Mouse (Mus musculus) embryonic facial prominence, embryonic 12.5 days (tissue): ENCODE results near the gene Mettl5. TPM values are rescaled to one million over a fixed set of nuclear protein-coding genes. Genes with fewer than 3 reads are reported as not detected.

Source experiments
- ATAC-seq: fragments of 200-750 bp; cut with Nextera tagmentation; 2 replicates; pipeline ENCODE4 v1.8.0; 2017; ENCODE audit not compliant: insufficient number of reproducible peaks, insufficient read depth, low FRiP score, low TSS enrichment
- H3K27ac ChIP-seq: fragments of 300-500 bp; sonication (generic); 2 replicates; pipeline ENCODE4 v1.5.1; 2016; ENCODE audit warnings: mild to moderate bottlenecking
- H3K27me3 ChIP-seq: fragments of 300-500 bp; sonication (generic); 2 replicates; pipeline ENCODE4 v1.6.1; 2016; ENCODE audit warnings: mild to moderate bottlenecking, moderate library complexity
- H3K36me3 ChIP-seq: fragments of 300-500 bp; sonication (generic); 2 replicates; pipeline ENCODE4 v1.6.1; 2016; ENCODE audit warnings: mild to moderate bottlenecking
- H3K4me1 ChIP-seq: fragments of 300-500 bp; sonication (generic); 2 replicates; pipeline ENCODE4 v1.6.1; 2016
- H3K4me2 ChIP-seq: fragments of 300-500 bp; sonication (generic); replicated peaks from 2 replicates; pipeline ENCODE4 v1.6.1; 2016; ENCODE audit warnings: mild to moderate bottlenecking, moderate library complexity
- H3K4me3 ChIP-seq: fragments of 300-500 bp; sonication (generic); 2 replicates; pipeline ENCODE4 v1.5.1; 2016; ENCODE audit warnings: mild to moderate bottlenecking
- H3K9ac ChIP-seq: fragments of 300-500 bp; sonication (generic); 2 replicates; pipeline ENCODE4 v1.6.1; 2016; ENCODE audit warnings: mild to moderate bottlenecking, moderate library complexity
- H3K9me3 ChIP-seq: fragments of 300-500 bp; sonication (generic); 2 replicates; pipeline ENCODE4 v1.6.1; 2016; ENCODE audit warnings: mild to moderate bottlenecking, moderate library complexity
- WGBS: fragments of 180-500 bp; shearing (Covaris S2); methylation state at CpG from one replicate; pipeline ENCODE4 v1.1.7; 2016; 5-methylcytosine and 5-hydroxymethylcytosine counted together
- polyA plus RNA-seq: library from polyadenylated mRNA; unstranded; fragments of >200 nt; fragmentation: Nextera tagmentation; extraction: Ambion mirVana; gene quantifications from 2 replicates; pipeline ENCODE4 v1.2.1, GENCODE M21; 2016

Gene Mettl5
- polyA plus RNA-seq, 1 experiment from 2014 or later, result 39.7 TPM

GRCm38 (mm10) chr2:69823129-69823677 is 62.2 kb downstream of the Mettl5 start:
- Histone ChIP-seq H3K4me2 (peak overlapping the region; percentile 74), H3K9me3 (no peaks in the 10 kb centered on the region), H3K9ac (peak overlapping the region; percentile 96), H3K27ac (peak overlapping the region; percentile 97), H3K4me1 (0 out of 2 replicates have a peak, but pooled peaks cover 2% of the 10 kb centered on the region), H3K4me3 (peak overlapping the region; percentile 90), H3K36me3 (peaks cover 10% of the 10 kb centered on the region), H3K27me3 (no peaks in the 10 kb centered on the region)
- peak; percentile 70 for ATAC-seq
- 2% methylated on average over 44 of the region's 45 CpGs for WGBS

DNA sequence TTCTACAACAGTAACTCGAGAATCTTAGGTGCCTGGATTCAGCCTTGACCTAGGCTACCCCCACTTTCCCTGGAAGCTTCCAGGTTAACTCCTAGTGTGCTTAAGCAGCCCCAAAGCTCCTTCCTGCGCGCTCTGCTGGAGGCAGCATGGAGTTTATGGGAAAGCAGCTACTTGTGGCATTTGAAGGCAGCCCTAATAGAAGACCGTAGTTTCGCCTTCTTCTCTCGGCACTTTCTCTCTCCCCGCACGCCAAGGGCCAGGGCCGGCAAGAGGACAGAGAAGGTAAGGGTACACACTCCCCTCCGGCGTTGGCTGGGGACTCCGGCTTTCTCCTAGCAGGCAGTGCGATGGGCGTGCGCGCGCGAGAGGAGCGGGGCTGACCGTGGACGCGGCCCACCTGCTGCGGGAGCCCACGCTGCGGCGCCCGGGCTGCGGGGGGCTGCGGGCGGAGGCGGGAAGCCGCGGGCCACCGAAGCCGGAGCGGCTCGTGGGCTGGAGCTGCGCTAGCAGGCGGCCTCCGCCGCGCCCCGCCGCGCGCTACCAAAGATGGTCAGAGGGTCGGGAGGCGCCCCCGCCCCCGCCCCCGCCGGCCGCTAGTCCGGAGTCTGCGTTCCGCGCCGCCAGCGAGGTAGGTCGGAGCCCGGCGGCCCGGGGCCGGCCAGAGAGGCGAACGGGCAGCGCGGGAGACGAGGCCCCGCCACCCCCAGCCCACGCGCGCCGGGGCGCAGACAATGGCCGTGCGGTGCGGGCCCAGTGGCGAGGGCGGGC is 62.9 kb downstream of the Mettl5 start:
- Histone ChIP-seq H3K27ac (peak overlapping the region; percentile 97), H3K4me1 (0 out of 2 replicates have a peak, but pooled peaks cover 2% of the 10 kb centered on the region), H3K36me3 (peaks cover 7% of the 10 kb centered on the region; the same call in 1 of the 2 replicates), H3K9me3 (no peaks in the 10 kb centered on the region), H3K4me2 (peak overlapping the region; percentile 74), H3K9ac (peak overlapping the region; percentile 96), H3K27me3 (no peaks in the 10 kb centered on the region), H3K4me3 (peak overlapping the region; percentile 90)
- peak; percentile 59 for ATAC-seq
- under 1% methylated on average over 66 of the region's 80 CpGs for WGBS

GRCm38 (mm10) chr2:69821711-69822110 is 63.7 kb downstream of the Mettl5 start, which contains the start of gene Klhl23:
Klhl23 (plus strand) TSS chr2:69821944.
- ATAC-seq, result no peak
- H3K9me3 ChIP-seq, result no peaks in the 10 kb centered on the region
- 0 out of 2 replicates have a peak, but pooled peaks cover 2% of the 10 kb centered on the region for H3K4me1 ChIP-seq
- peak within 1 kb of the TSS; percentile 97 for H3K27ac ChIP-seq
- no peaks in the 10 kb centered on the region for H3K27me3 ChIP-seq
- peak within 1 kb of the TSS; percentile 74 for H3K4me2 ChIP-seq
- H3K4me3 ChIP-seq, result peak within 1 kb of the TSS; percentile 90
- peaks cover 5% of the 10 kb centered on the region; the same call in 1 of the 2 replicates for H3K36me3 ChIP-seq
- WGBS, result 8% methylated on average over 8 of the region's 8 CpGs
- peak within 1 kb of the TSS; percentile 96 for H3K9ac ChIP-seq

Other genes starting within 250 kb of the Mettl5 start
- gene Bbs5, start 238.4 kb downstream of the Mettl5 start, polyA plus RNA-seq, result 21.5 and 21.6 TPM in 2 replicates
- gene Klhl41, start 215.5 kb downstream of the Mettl5 start, polyA plus RNA-seq, result 6.4 and 7.7 TPM in 2 replicates
- gene Fastkd1, start 172.1 kb downstream of the Mettl5 start, polyA plus RNA-seq, result 12.7 and 13.2 TPM in 2 replicates
- 172 and 185 TPM in 2 replicates for gene Ppig, start 163.1 kb downstream of the Mettl5 start, polyA plus RNA-seq
- 2.2 TPM in 2 replicates for gene Ccdc173, start 96.0 kb downstream of the Mettl5 start, polyA plus RNA-seq
- gene Phospho2, start 96.0 kb downstream of the Mettl5 start, polyA plus RNA-seq, result 25.0 and 27.9 TPM in 2 replicates
- 35.4 and 36.1 TPM in 2 replicates for gene Klhl23, start 63.7 kb downstream of the Mettl5 start, polyA plus RNA-seq
- gene Ssb, start 24.1 kb downstream of the Mettl5 start, polyA plus RNA-seq, result 339 and 371 TPM in 2 replicates
- 18.2 and 19.9 TPM in 2 replicates for gene Ubr3, start 11.6 kb upstream of the Mettl5 start, polyA plus RNA-seq
- gene Myo3b, start 153.5 kb upstream of the Mettl5 start, polyA plus RNA-seq, result 0.12 TPM in 1 of 2 replicates, not detected in the other